Mouse (Mus musculus) skeletal muscle tissue, adult 2 months (tissue): Measurements from ENCODE around the gene R3hdml.

Experiments used
- DNase-seq: peaks from one replicate; pipeline ENCODE4 v3.0.0-alpha.2; 2012; ENCODE audit warnings: low read depth, low spot score

Gene R3hdml

GRCm38 (mm10) chr2:163539321-163540040 lies 47.4 kb downstream of the R3hdml start:
- no peak for DNase-seq

- no peak for DNase-seq
Measured at GRCm38 (mm10) chr2:163540231-163541117, 48.4 kb downstream of the R3hdml start.

GRCm38 (mm10) chr2:163541568-163542182 lies 49.6 kb downstream of the R3hdml start:
- no peak for DNase-seq

- no peak for DNase-seq
Measured at GRCm38 (mm10) chr2:163542674-163543073, 50.6 kb downstream of the R3hdml start.

- DNase-seq = no peak
Measured at GRCm38 (mm10) chr2:163546623-163547318, 54.7 kb downstream of the R3hdml start.

GRCm38 (mm10) chr2:163548822-163549221 lies 56.7 kb downstream of the R3hdml start:
- DNase-seq = no peak

GRCm38 (mm10) chr2:163549786-163550185 lies 57.7 kb downstream of the R3hdml start:
- DNase-seq = no peak
